Mouse (Mus musculus) left cerebral cortex, adult 8-10 months (tissue): ENCODE measurements around the gene Ndrg3. TPM values are rescaled to one million over a fixed set of nuclear protein-coding genes. Genes with fewer than 3 reads are reported as not detected.

Source experiments
- total RNA-seq, 4 experiments: library from RNA; stranded (reverse); gene quantifications; 2 replicates each; pipeline ENCODE4 v1.2.4; 2022

The Ndrg3 gene
- total RNA-seq, 4 experiments from 2014 or later = 434 to 522 (median 478) TPM

Other genes with a start within 250 kb of the Ndrg3 start
- gene Myl9, start 216.6 kb downstream of the Ndrg3 start, total RNA-seq = 10 to 100 TPM; 13.8 to 20.5 (median 16.5) TPM
- 1 to 10 TPM in 2 of 4 experiments, under 1 TPM in 2; 0.55 to 1.1 (median 0.84) TPM for gene Tgif2, start 152.0 kb downstream of the Ndrg3 start, total RNA-seq
- gene 4930518I15Rik, start 134.1 kb downstream of the Ndrg3 start, total RNA-seq = 1 to 10 TPM; 2.4 to 3.6 (median 2.8) TPM
- 10 to 100 TPM; 75.3 to 83.0 (median 79.6) TPM for gene Rab5if, start 128.9 kb downstream of the Ndrg3 start, total RNA-seq
- gene Sla2, start 104.9 kb downstream of the Ndrg3 start, total RNA-seq = under 1 TPM; 0.26 to 0.68 (median 0.30) TPM
- 1 to 10 TPM; 5.7 to 8.4 (median 7.2) TPM for gene Dsn1, start 15.1 kb upstream of the Ndrg3 start, total RNA-seq
- 10 to 100 TPM; 19.4 to 25.6 (median 22.0) TPM for gene Soga1, start 87.2 kb upstream of the Ndrg3 start, total RNA-seq
- not detected for gene Tldc2, start 95.0 kb upstream of the Ndrg3 start, total RNA-seq
- 10 to 100 TPM; 12.8 to 17.0 (median 14.9) TPM for gene Samhd1, start 143.2 kb upstream of the Ndrg3 start, total RNA-seq
- gene Rbl1, start 212.5 kb upstream of the Ndrg3 start, total RNA-seq = 1 to 10 TPM; 1.5 to 2.2 (median 1.9) TPM